Mouse (Mus musculus): Measurements from ENCODE around the gene Wrap53. TPM values are rescaled to one million over a fixed set of nuclear protein-coding genes. Genes with fewer than 3 reads are reported as not detected.
"Not testable (repeated sequence)": the region's sequence is repeated elsewhere in the genome, so short reads cannot be mapped to it uniquely, and the experiment has no call there.

Wrap53 gene
- total RNA-seq, 4 experiments from 2014 or later, result 3.3 to 4.4 (median 3.7) TPM

DNA sequence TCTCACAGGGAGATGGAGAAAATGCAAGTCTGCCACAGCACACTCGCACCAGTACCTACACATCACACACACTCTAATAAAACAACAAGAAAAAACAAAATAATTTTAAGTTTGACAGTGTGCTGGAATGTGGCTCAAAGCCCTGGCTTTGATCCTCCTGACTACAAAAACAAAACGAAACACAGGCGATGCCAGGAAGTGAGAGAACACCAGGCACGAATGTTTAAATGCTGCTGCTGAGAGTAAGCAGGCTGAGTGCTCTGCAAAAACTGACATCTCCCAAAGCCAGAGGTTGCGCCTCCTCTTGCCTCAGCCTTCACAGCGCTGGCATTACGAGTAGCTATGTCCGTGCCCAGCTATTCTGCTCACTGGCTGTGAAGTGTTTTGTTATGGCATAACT is 14.9 kb downstream of the Wrap53 start:
- DNase-seq (ENCODE audit: low spot score in 2 of 2), result no peak

DNA sequence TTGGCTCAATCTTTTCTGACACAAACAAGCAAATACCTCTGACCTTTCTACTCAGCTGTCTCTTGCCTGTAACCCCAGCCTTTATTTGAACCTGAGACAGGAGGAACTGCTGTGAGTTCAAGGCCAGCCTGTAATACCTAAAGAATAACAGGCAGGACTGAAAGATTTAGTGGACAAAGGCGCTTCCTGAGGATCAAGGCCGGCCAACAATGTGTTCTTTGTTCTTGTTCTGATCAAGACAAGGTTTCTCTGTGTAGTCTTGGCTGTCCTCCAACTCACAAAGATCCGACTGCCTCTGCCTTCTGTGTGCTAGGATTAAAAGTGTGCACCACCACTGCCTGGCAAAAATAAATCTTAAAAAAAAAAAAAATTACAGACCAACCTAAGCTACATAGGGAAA is 15.7 kb downstream of the Wrap53 start:
- DNase-seq (ENCODE audit: low spot score in 2 of 2), result no peak

GRCm38 (mm10) chr11:69563373-69563772 is 16.7 kb downstream of the Wrap53 start:
- DNase-seq (ENCODE audit: low spot score in 2 of 2), result no peak

GRCm38 (mm10) chr11:69560896-69561854 is 18.9 kb downstream of the Wrap53 start:
- DNase-seq (ENCODE audit: low spot score in 2 of 2), result no peak

DNA sequence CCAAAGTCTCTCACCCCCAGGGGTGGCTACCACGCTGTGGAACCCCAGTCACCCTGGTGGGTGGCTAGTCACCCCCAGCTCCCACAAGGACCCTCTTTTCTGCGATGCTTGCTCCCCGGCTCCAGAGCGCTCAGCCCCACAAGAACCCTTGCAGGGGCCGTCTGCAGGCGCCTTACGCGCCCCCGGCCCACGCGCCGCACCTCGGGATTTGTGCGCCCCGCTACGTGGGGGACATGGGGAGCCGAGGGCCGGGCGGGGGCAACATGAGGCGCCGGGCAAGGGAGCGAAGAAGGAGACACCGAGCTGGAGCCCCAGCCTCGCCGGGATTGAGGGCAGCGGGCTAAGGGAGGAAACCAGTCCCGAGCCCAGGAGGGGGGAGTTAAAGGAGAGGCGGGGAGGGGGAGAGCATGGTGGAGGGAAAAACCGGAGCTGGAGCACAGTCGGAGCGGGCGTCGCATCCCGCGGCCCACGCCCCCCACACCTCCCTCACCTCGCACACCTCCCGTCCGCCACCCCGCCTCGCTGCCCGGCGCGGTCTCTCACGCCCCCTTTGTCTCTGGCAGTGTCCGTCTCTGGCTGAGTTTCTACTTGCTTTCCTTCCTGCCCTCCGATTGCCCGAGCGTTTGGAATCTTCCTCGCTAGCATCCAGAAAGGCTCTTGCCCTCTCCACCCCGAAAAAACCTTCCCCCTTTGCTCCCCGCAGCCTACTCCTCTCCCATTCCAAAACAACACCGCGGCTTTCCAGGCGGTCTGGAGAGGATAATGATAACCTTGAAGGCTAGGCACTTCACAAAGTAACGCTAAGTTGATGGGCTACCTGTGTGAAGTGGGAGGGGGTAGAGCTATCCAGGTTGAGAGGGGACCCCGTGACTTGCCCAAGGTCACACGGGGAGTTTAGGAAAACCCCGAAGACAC is 19.9 kb downstream of the Wrap53 start, which contains the start of gene Efnb3:
Gene Efnb3 (minus strand): TSS at position 355 of the 915 bp plus-strand sequence.
- no peak for DNase-seq (ENCODE audit: low spot score in 2 of 2)

- DNase-seq (ENCODE audit: low spot score in 2 of 2), result no peak
Observed at GRCm38 (mm10) chr11:69559183-69559582, 20.9 kb downstream of the Wrap53 start.

- DNase-seq (ENCODE audit: low spot score in 2 of 2), result no peak
Observed at GRCm38 (mm10) chr11:69558756-69559155, 21.3 kb downstream of the Wrap53 start.

DNA sequence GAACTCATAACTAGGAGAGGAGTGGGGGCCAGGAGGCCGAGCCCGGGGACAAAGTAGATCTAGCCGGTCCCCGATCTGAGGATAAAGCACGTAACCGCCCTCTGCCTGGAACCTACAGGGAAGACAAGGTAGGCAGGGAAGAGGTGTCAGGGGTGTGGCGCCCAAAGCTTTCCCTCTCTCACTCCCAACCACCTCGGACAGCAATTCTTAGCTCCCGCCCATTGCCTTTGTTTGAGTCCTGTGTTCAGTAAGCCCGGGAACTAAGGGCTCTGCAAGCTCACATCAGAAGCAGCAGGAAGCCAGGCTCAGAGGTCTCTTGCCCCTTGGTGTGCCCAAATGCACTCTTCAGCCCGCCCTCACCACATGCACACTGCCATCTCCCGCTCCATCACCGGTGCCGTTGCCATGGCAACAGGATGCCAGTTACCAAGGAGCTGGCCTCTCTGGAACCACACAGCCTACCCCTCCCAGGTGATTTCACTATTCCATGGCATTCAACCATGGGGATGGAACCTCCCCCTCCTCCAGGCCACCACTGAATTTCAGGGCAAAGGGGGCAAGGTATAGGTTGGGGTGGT is 22.6 kb downstream of the Wrap53 start:
- no peak for DNase-seq (ENCODE audit: low spot score in 2 of 2)

DNA sequence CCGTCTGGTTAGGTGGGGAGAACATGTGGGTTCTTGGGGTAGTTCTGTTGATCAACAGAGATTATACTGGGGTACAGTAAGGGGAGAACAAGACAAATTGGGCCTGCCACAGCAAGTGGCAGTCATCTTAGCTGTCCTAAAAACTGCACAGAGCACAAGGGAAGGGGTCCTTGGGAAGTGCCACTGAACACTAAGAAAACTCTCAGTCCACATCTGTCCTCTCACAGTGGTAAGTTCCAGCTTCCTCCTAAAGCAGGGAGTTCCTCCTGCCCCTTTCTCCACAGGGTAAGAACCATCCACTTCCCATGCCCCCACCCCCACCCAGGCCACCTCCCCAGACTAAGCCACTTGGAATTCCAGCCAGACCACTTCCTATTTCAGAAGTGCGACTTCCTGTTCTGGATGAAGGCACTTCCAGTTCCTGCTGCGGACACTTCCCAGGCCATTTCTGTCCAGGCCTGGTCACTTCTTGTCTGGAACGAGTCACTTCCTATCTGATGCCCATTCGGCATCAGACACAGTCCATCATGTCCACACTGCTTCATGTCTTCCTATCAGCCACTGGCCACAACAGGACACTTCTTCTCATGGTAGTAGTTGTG is 25.4 kb downstream of the Wrap53 start:
- DNase-seq (ENCODE audit: low spot score in 2 of 2), result no peak

DNA sequence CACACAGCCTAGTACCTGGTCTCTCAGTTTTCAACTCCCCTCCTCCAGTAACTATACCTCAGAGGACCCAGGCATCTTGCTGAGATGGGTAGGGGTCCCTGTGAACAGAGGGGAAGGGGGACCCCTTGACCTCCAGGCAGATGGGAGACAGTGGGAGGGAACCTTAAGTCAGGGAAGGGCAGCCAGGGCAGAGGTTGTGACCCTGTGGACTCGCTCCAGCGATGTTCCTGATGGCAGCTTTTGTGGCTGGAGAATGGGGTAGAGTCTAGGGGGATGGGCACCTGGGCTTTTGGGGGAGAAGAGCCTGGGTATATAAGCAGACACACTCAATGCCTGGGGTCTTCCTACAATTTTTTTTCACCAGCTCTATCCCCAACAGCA is 26.7 kb downstream of the Wrap53 start:
- no peak for DNase-seq (ENCODE audit: low spot score in 2 of 2)

- no peak for DNase-seq (ENCODE audit: low spot score in 2 of 2)
Observed at GRCm38 (mm10) chr11:69552622-69553340, 27.3 kb downstream of the Wrap53 start.

GRCm38 (mm10) chr11:69551310-69551709 is 28.7 kb downstream of the Wrap53 start:
- DNase-seq (ENCODE audit: low spot score in 2 of 2), result no peak

DNA sequence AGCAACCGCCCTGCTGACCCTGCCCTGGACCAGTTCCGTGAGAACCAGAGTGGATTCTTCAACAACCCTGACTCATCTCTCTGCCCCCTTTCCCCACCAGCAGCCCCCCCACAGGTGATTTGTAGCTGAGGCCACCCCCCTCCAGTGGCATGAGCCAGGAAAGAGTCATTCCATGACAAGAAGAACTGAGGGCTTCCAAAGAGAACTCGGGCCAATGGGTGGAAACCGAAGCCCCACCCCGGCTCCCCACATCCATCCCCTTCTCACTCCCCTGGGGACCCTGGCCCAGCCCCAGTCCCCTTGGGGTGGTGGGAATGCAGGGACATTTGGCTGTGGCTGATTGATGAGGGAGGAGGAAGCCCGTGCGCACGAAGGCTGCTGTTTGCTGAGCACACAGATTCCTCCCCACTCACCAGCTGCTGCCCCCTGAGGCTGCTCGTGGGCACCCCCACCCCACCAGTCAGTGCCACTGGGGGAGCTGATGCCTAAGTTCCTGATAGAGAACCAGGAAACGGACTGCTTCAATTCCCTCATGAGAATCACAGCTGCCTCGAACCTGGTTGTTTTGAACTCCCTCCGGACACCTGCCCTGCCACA is 30.9 kb downstream of the Wrap53 start, which contains the start of gene Dnah2:
Gene Dnah2 (minus strand): TSS at position 51 of the 597 bp plus-strand sequence.
- DNase-seq (ENCODE audit: low spot score in 2 of 2), result no peak

GRCm38 (mm10) chr11:69547071-69547470 is 33.0 kb downstream of the Wrap53 start:
- no peak for DNase-seq (ENCODE audit: low spot score in 2 of 2)

- DNase-seq (ENCODE audit: low spot score in 2 of 2), result peak; percentile 34 to 52
Observed at GRCm38 (mm10) chr11:69546423-69547053, 33.5 kb downstream of the Wrap53 start.

DNA sequence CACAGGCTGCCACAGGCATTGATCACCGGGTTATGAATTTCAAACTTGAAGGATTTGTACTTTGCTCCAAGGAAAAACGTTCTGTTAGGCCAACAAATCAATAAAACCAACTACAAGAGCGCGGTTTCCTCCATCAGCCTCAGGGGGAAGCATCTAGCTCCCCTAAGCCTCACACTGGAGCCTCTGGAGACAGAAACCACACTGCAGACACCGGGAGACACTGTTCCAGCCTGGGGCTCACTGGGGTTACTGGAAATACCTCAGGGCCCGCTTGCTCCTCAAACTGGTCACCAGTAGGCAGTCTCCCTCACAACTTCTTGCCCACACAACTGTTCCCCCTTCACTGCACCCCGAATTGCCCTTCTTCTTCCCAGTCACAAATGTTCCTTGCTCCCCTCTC is 34.1 kb downstream of the Wrap53 start:
- no peak for DNase-seq (ENCODE audit: low spot score in 2 of 2)

GRCm38 (mm10) chr11:69543598-69543997 is 36.5 kb downstream of the Wrap53 start:
- no peak for DNase-seq (ENCODE audit: low spot score in 2 of 2)

- not testable (repeated sequence) for DNase-seq (ENCODE audit: low spot score in 2 of 2)
Observed at GRCm38 (mm10) chr11:69541741-69542140, 38.3 kb downstream of the Wrap53 start.

DNA sequence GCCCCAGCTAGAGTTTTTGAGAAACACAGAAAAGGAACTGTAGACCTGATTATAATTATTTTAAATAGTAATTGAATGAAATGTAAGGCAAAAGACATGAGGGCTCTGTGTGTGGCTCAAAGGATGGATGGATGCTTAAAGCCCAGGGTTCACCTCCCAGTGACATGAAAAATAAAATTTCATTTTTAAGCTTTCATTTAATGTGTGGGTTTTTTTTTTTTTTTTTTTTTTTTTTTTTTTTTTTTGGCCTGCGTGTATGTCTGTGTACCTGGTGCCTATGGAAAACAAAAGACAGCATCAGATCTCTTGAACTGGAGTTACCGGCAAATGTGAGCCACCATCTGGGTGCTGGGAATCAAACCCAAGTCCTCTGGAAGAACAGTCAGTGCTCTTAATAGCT is 39.4 kb downstream of the Wrap53 start:
- no peak for DNase-seq (ENCODE audit: low spot score in 2 of 2)

GRCm38 (mm10) chr11:69534990-69535389 is 45.1 kb downstream of the Wrap53 start:
- DNase-seq (ENCODE audit: low spot score in 2 of 2), result no peak

Measured in gastrocnemius, adult 8-10 months (tissue).